Comparison of ENCODE assay signal across 16 mouse cellular contexts in the genomic region with DNA sequence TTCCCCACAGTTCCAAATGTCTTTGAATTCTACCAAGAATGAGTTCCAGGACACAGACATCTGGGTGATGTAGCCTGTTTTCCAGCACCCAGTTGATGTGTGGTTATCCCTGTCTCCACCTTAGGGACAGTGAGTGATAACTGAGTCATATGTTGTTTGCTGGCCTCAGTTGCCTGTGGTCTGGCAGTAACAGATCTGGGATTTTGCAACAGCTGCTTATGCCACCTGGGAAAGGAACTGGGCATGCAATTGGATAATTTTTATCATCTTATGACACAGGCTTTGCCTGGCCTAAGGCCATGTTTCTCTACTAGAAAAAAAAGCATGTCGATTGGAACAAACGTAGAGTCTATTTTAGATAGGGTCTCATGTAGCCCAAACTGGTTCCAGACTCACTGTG. TPM values are rescaled to one million over a fixed set of nuclear protein-coding genes. Genes with fewer than 3 reads are reported as not detected.
DNase-seq lines count a peak whose midpoint lies in the region; ATAC-seq and TF ChIP-seq lines count a peak whose summit lies in the region.
"Had no signal": no experiment of that assay in that cellular context is flagged by ENCODE, and none has a peak within 500 bp of the region (broad histone marks: within the 10 kb centered on the region; RNA-seq: fewer than 3 reads in every experiment).

No protein-coding gene starts in this region.

- intact Hi-C loops in heart, postnatal 36 days (cut with DNase I), result no loop called here

- peak; percentile 31 to 42 for DNase-seq in cerebellum, postnatal 10 days
- DNase-seq in cerebellum, adult 9-10 months, result no peak
- peak; percentile 70 for DNase-seq in liver, adult 2 months (ENCODE audit: extremely low read depth, low read depth, low spot score)
- DNase-seq in liver, embryonic 11.5 days (ENCODE audit: low spot score), result no peak
- peak; percentile 19 for DNase-seq in adrenal gland, postnatal 14 days
- peak; percentile 41 to 61 for DNase-seq in heart, postnatal 36 days
- DNase-seq in thymus, adult 18-20 months, result no peak
- DNase-seq in cerebellum, adult 9-11 months, result no peak

- 63% methylated on average over 2 of the region's 2 CpGs for WGBS in liver, adult 2 months
- WGBS in liver, embryonic 11.5 days, result 92% methylated on average over 2 of the region's 2 CpGs

- no peaks in the 10 kb centered on the region for H3K79me2 ChIP-seq in liver, adult 2 months (ENCODE audit: control insufficient read depth, insufficient read depth, low read length)

- H3K9ac ChIP-seq in liver, adult 2 months (ENCODE audit: low read depth, low read length), result no peak overlapping the region
- no peak overlapping the region for H3K9ac ChIP-seq in liver, embryonic 11.5 days (ENCODE audit: low read depth, low read length)
- H3K9ac ChIP-seq: forebrain, embryonic 13.5 days; hindbrain, embryonic 15.5 days; kidney, embryonic 15.5 days; liver, embryonic 14.5 days; neural tube, embryonic 13.5 days had no signal

- TF ChIP-seq POLR2A in liver, adult 2 months (IDR thresholded peaks at IDR 0.05; ENCODE audit: extremely low read depth, insufficient read depth, low read length), result no peak

- no peaks in the 10 kb centered on the region for H3K36me3 ChIP-seq in liver, adult 2 months (ENCODE audit: control insufficient read depth, insufficient read depth, low read length)
- no peaks in the 10 kb centered on the region for H3K36me3 ChIP-seq in liver, embryonic 11.5 days (ENCODE audit: control insufficient read depth, insufficient read depth, low read length)
- H3K36me3 ChIP-seq: hindbrain, embryonic 15.5 days; kidney, embryonic 15.5 days; neural tube, embryonic 13.5 days had no signal

- no peaks in the 10 kb centered on the region for H3K9me3 ChIP-seq in liver, embryonic 11.5 days (ENCODE audit: control insufficient read depth, low read length)
- H3K9me3 ChIP-seq: forebrain, embryonic 13.5 days; hindbrain, embryonic 15.5 days; kidney, embryonic 15.5 days; neural tube, embryonic 13.5 days had no signal

- no peak overlapping the region for H3K27ac ChIP-seq in liver, adult 2 months (replicated peaks; ENCODE audit: insufficient read depth, low read depth, low read length)
- H3K27ac ChIP-seq in liver, embryonic 11.5 days (ENCODE audit: low read depth, low read length), result no peak overlapping the region
- H3K27ac ChIP-seq: forebrain, embryonic 13.5 days; hindbrain, embryonic 15.5 days; liver, embryonic 14.5 days; neural tube, embryonic 13.5 days had no signal

- no peaks in the 10 kb centered on the region for H3K4me1 ChIP-seq in liver, adult 2 months (ENCODE audit: control insufficient read depth, insufficient read depth, low read length)
- no peaks in the 10 kb centered on the region for H3K4me1 ChIP-seq in liver, embryonic 11.5 days (replicated peaks; ENCODE audit: control insufficient read depth, insufficient read depth, low read length)
- H3K4me1 ChIP-seq: forebrain, embryonic 13.5 days; hindbrain, embryonic 15.5 days; kidney, embryonic 15.5 days; neural tube, embryonic 13.5 days had no signal

- no peaks in the 10 kb centered on the region for H3K27me3 ChIP-seq in liver, adult 2 months (ENCODE audit: control insufficient read depth, insufficient read depth, low read length)
- no peaks in the 10 kb centered on the region for H3K27me3 ChIP-seq in liver, embryonic 11.5 days (replicated peaks; ENCODE audit: control insufficient read depth, insufficient read depth, low read length)
- H3K27me3 ChIP-seq: forebrain, embryonic 13.5 days; hindbrain, embryonic 15.5 days; kidney, embryonic 15.5 days; neural tube, embryonic 13.5 days had no signal

- ATAC-seq in liver, embryonic 11.5 days (replicated peaks; ENCODE audit: low FRiP score), result no peak
- ATAC-seq: forebrain, embryonic 13.5 days had no signal

- no peak overlapping the region for H3K4me2 ChIP-seq in liver, embryonic 11.5 days
- H3K4me2 ChIP-seq: forebrain, embryonic 13.5 days; hindbrain, embryonic 15.5 days; kidney, embryonic 15.5 days; midbrain, embryonic 11.5 days; neural tube, embryonic 13.5 days had no signal

- no peak overlapping the region for H3K4me3 ChIP-seq in liver, adult 2 months (ENCODE audit: insufficient read depth, low read depth, low read length)
- no peak overlapping the region for H3K4me3 ChIP-seq in liver, embryonic 11.5 days (ENCODE audit: low read depth, low read length)
- H3K4me3 ChIP-seq: forebrain, embryonic 13.5 days; hindbrain, embryonic 15.5 days; kidney, embryonic 15.5 days; neural tube, embryonic 13.5 days had no signal

- no peak for TF ChIP-seq CTCF in liver, adult 2 months (IDR thresholded peaks at IDR 0.05; ENCODE audit: low read depth, low read length)

RNA-seq across cellular contexts. Expression of a gene that starts 43.9 kb away (rescaled TPM):
- total RNA-seq in liver, adult 2 months (2014; rRNA removed), result not detected in 2 replicates
- polyA plus RNA-seq in liver, adult 2 months (2012; rRNA removed), result not detected in 2 replicates
- polyA plus RNA-seq in liver, embryonic 11.5 days (2014; fragmentation: Nextera tagmentation; extraction: Ambion mirVana), result not detected in 2 replicates
- total RNA-seq in adrenal gland, postnatal 14 days (2021), result not detected in 2 replicates
- total RNA-seq in heart, postnatal 36 days (2021), result 100 to 1,000 TPM; 629 to 735 TPM
- polyA plus RNA-seq: forebrain, embryonic 13.5 days; gonadal fat pad, adult 2 months; hindbrain, embryonic 15.5 days; kidney, embryonic 15.5 days; liver, embryonic 14.5 days; midbrain, embryonic 11.5 days; neural tube, embryonic 13.5 days; spleen, adult 2 months had no signal

Comparison
In these comparisons a context has a peak if more than half of its experiments do, and no peak if none do; other contexts are left out.
1. DNase-seq: peak in cerebellum, postnatal 10 days (2 of 2), liver, adult 2 months (single experiment), adrenal gland, postnatal 14 days (single experiment) and heart, postnatal 36 days (2 of 2); none in cerebellum, adult 9-10 months (single experiment), liver, embryonic 11.5 days (single experiment), thymus, adult 18-20 months (0 of 2) and cerebellum, adult 9-11 months (single experiment).
2. RNA of a gene that starts 43.9 kb away (total RNA-seq): 629 to 735 TPM in heart, postnatal 36 days; not detected in liver, adult 2 months and not detected in adrenal gland, postnatal 14 days; every median in the first group is over 100 times any median in the second.